Mouse (Mus musculus): ENCODE data around the gene Pcbp4.
"Not testable (repeated sequence)": the region's sequence is repeated elsewhere in the genome, so short reads cannot be mapped to it uniquely, and the experiment has no call there.

Pcbp4 gene

DNA sequence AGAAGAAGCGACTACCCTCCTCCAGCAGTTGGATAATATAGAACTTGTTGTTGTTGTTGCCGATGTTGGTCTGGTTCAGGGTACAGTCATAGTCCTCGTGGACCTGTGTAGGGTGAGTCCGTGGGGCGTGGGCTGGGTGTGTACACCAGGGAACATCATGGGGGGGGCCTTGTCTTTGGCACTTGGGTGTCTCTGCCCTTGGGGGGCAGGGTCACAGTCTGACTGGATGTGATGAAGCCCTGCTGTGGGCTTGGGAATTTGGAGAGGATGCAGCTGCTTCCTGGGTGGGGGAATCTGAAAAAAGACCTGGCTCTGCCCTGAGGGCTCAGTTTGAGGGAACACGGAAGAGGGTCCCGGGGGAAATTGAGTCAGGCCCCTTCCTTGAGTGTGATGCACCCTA lies 22.0 kb downstream of the Pcbp4 start:
- in situ Hi-C loops (cut with MboI; ENCODE audit: low pct_unique_long_range_greater_than_20kb in 1 of 2, low sequenced_read_pairs in 2 of 2, unreplicated experiment in 1 of 2) = no loop called here

DNA sequence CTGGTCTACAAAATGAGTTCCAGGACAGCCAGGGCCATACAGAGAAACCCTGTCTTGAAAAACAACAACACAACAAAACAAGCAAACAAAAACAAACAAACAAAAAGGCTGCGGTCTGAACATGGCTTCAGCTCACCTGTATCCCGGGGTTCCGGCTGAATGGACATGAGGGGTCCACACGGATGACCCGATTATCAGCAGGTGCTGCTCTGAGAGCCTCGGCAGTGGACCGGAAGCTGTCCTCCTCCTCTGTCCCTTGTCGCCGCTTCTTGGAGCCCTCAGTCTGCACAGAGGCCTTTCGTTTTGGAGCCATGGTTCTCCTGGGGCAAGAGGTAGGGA lies 22.5 kb downstream of the Pcbp4 start, which contains the start of gene Rrp9:
Gene Rrp9 (plus strand): TSS at position 301 of the 339 bp plus-strand sequence.
- in situ Hi-C loops (cut with MboI; ENCODE audit: low pct_unique_long_range_greater_than_20kb in 1 of 2, low sequenced_read_pairs in 2 of 2, unreplicated experiment in 1 of 2) = no loop called here

DNA sequence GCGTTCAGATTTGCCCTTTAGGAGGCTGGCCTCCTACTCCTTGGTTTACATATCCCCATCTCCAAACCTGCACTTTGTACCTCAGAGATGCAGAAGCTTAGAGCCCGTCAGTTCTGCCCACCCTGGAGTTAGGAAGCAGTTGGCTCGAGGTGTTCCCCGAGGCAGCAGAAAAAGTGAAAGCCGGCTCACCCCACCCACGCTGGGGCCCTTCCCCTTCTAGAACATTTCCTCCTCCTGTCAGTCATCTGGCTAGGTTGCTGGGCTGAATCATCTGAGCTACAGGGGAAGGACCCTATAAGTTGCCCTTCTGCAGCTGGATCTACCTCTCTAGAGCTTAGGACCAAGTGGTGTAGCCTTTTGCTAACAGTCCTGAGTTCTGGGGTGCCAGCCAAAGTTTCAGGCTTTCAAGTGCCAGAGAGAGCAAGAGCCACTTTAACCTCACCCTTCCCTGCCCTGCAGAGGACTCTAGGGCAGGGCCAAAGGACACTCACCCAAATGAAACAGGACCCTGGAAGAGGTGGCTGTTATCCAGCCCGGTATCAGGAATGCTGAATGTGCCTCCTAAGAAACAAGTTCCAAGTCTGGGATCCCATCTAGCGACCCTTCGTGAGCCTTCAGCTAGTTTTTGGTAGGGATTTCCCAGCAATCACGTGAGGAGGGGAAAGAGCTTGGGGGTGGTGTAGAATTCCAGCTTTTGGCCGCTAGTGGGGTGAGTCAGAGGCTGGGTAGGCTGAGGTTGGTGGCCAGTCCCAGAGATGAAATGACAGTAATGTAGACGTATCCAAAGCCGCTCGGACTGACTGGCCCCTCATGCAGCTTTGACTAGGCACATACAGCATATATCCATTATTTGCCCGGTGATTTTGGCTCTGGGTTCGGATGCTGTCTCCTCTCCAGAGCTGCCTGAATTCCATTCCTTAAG lies 23.2 kb downstream of the Pcbp4 start:
- in situ Hi-C loops (cut with MboI; ENCODE audit: low pct_unique_long_range_greater_than_20kb in 1 of 2, low sequenced_read_pairs in 2 of 2, unreplicated experiment in 1 of 2) = no loop called here

DNA sequence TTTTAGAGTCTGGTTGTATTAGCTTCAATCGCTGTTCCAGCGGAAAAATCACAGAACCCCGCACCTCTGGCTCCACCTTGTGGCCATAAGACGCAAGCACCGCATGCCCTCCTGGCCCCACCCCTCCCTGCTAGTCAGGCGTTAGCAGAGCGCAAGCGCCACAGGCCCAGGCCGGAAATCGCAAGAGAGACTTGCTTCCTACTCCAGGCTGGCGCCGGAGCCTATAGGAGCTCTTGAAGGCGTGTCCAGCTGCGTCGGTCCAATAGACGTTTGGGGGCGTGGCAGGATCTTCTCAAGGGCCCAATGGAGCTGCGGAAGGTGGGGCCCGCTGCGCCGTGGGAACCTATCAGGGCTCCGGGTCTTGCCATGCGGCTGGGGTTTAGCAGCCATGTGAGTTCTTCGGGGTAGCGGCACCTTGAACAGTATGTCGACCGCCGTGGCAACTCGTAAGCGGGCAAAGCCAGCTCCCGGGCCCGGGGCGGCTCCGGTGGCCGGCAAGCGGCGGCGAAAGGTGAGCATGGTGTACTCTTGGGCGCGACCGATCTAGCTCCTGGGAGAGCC lies 23.9 kb downstream of the Pcbp4 start, which contains the start of gene Parp3:
Gene Parp3 (minus strand): TSS at position 26 of the 561 bp plus-strand sequence.
- in situ Hi-C loops (cut with MboI; ENCODE audit: low pct_unique_long_range_greater_than_20kb in 1 of 2, low sequenced_read_pairs in 2 of 2, unreplicated experiment in 1 of 2) = no loop called here

DNA sequence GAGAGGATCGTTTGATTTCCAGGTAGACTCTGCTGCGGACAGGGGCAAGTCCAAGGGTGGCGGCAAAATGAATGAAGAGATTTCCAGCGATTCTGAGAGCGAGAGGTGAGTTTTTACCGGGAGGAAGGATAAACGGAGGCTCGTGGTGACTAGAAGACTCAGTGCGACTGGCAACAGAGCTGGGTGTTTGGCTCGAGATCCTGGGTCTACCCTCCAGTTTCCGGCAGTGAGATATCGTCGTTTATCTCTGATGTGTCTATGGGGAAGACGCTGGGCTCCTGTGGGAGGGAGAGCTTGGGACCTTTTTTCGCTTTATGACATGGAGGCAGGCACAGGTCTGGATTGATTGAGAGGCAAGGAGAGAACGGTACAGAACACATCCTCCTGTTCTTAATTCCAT lies 24.6 kb downstream of the Pcbp4 start:
- in situ Hi-C loops (cut with MboI; ENCODE audit: low pct_unique_long_range_greater_than_20kb in 1 of 2, low sequenced_read_pairs in 2 of 2, unreplicated experiment in 1 of 2) = no loop called here

DNA sequence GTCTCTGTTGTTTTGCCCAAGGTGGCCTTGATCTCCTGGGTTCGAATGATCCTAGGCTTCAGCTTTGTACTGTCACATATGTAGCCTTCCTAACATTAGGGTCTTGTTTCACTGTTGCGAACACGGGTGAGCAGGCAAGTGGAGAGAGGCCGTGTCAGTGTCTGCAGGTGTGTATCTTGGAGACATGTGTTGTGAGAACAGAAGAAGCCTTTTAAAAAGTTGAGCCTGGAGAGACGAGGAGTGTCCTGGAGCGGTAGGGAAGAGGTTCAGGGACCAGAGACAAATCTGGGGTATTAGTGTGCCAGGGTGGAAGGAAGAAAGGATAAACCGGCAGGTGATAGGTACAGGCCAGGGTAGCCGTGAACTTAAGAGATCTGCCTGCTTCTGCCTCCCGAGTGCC lies 25.0 kb downstream of the Pcbp4 start:
- in situ Hi-C loops (cut with MboI; ENCODE audit: low pct_unique_long_range_greater_than_20kb in 1 of 2, low sequenced_read_pairs in 2 of 2, unreplicated experiment in 1 of 2) = no loop called here

DNA sequence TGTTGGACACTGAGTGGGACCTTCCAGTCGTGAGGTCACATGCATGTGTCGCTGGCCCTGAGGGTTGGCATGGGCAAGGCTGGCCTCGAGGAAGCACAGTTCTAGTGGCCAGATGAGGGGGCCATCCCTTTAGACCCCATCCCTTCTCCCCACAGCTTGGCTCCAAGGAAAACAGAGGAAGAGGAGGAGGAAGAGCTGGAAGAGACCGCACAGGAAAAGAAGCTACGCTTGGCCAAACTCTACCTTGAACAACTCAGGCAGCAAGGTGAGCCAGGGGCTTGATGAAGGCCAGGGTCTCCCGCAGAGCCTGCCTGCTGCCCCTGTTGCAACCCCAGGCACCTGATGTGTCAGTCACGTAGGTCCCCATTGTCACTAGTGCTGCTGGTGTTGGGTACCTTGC lies 27.4 kb downstream of the Pcbp4 start:
- in situ Hi-C loops (cut with MboI; ENCODE audit: low pct_unique_long_range_greater_than_20kb in 1 of 2, low sequenced_read_pairs in 2 of 2, unreplicated experiment in 1 of 2) = no loop called here

DNA sequence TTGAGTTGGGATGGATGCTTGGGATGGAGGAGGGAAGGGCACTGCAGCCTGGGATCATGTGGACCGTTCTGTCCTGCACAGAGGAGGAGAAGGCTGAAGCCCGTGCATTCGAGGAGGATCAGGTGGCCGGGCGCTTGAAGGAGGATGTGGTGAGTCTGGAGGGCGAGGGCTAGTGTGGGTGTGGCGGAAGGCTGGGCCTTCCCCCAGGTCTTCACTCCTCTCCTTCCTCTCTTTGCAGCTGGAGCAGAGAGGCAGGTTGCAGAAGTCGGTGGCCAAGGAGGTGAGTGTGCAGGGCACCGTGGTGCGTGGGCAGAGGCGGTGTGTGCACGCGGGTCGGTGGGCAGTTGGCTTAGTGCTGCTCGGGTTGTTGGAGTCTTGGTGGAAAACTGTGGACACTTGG lies 28.0 kb downstream of the Pcbp4 start:
- in situ Hi-C loops (cut with MboI; ENCODE audit: low pct_unique_long_range_greater_than_20kb in 1 of 2, low sequenced_read_pairs in 2 of 2, unreplicated experiment in 1 of 2) = no loop called here

DNA sequence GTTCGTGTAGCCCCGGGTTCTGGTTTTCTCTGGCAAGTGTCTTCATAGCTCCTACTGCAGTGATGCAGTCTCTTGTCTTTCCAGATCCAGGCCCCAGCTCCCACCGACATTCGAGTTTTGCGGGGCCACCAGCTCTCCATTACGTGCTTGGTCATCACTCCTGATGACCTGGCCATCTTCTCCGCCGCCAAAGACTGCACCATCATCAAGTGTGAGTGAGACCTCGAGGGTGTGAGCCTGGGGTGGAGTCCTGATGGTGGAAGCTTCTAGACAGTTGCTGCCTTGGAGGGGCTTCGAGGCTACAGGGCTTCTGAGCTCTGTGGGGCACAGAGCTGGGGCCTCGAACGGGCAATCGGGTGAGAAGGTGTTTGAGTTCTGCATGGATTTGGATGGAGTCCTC lies 28.6 kb downstream of the Pcbp4 start:
- in situ Hi-C loops (cut with MboI; ENCODE audit: low pct_unique_long_range_greater_than_20kb in 1 of 2, low sequenced_read_pairs in 2 of 2, unreplicated experiment in 1 of 2) = no loop called here

DNA sequence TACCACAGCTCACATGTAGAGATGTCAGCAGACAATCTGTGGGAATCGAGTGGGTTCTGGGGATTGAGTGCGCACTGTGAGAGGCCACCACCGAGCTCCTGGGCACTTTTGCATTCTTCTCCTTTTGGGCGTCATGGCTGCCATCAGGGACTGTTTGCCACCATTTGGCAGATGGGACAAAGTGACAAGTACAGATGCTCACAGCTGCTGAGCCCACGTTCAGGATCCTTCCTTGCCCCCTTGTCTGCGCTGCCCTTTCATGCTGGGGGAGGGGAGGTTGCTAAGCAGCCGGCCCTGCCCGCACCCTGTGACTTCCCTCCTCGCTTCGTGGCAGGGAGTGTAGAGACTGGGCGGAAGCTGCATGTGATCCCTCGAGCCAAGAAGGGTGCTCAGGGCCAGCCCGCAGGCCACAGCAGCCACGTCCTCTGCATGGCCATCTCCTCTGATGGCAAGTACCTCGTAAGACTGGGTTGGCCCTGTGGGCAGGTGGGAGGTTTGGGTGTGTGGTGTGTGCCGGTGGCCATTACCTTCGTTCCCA lies 29.6 kb downstream of the Pcbp4 start:
- in situ Hi-C loops (cut with MboI; ENCODE audit: low pct_unique_long_range_greater_than_20kb in 1 of 2, low sequenced_read_pairs in 2 of 2, unreplicated experiment in 1 of 2) = no loop called here

DNA sequence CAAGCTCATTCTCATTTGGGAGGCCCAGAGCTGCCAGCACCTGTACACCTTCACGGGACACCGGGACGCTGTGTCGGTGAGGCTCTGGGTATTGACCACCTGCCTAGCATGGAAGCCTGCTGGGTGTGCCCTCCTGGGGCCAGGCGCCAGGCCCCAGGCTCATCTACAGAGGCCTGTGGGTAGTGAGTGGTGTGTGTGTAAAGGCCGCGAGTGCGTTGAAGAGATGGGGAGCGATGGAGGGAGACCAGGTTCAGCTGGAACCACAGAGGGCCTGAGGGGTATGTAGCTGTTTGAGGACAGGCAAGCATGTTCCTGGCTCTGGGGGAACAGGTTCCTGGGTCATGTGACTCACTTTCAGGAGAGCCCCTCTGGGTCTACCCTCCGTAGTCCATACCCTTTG lies 30.0 kb downstream of the Pcbp4 start:
- in situ Hi-C loops (cut with MboI; ENCODE audit: low pct_unique_long_range_greater_than_20kb in 1 of 2, low sequenced_read_pairs in 2 of 2, unreplicated experiment in 1 of 2) = no loop called here

DNA sequence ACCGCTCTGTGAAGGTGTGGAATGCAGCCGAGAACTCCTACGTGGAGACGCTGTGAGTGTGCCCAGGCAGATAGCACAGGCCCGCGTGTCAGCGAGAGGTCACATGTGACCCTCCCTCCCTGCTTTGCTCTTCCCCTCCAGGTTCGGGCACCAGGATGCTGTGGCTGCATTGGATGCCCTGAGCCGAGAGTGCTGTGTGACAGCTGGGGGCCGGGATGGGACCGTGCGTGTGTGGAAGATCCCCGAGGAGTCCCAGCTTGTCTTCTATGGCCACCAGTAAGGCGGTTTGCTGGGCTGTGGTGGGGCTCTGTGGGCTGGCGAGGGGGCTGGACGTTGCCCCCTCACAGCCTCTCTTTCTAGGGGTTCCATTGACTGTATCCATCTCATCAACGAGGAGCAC lies 30.5 kb downstream of the Pcbp4 start:
- in situ Hi-C loops (cut with MboI; ENCODE audit: low pct_unique_long_range_greater_than_20kb in 1 of 2, low sequenced_read_pairs in 2 of 2, unreplicated experiment in 1 of 2) = no loop called here

DNA sequence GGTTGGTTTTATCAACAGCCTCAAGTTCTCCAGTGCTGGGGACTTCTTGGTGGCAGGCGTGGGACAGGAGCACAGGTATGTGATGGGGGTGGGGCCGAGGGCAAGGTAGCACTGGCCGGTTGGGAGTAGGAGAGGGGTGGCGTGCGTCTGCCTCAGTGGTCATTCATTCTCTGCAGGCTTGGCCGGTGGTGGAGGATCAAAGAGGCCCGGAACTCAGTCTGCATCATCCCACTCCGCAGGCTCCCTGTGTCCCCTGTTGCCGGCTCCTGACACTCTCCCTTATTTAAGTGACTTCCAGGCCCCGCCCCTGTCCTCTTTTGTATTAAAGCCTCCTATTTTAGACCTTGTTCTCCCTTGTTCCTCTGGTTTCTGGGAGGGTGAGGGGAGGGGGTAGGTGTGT lies 32.0 kb downstream of the Pcbp4 start:
- in situ Hi-C loops (cut with MboI; ENCODE audit: low pct_unique_long_range_greater_than_20kb in 1 of 2, low sequenced_read_pairs in 2 of 2, unreplicated experiment in 1 of 2) = no loop called here

DNA sequence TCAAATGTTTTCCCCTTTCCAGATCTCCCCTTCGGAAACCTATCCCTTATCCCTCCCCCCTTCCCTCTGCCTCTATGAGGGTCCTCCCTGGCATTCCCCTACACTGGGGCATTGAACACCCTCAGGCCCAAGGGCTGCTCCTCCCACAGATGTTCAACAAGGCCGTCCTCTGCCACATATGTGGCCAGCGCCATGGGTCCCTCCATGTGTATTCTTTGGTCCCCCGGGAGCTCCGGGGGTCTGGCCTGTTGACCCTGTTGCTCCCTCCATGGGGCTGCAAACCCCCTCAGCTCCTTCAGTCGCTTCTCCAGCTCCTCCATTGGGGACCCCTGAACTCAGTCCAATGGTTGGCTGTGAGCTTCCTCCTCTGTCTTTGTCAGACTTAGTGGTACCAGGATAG lies 34.5 kb downstream of the Pcbp4 start:
- in situ Hi-C loops (cut with MboI; ENCODE audit: low pct_unique_long_range_greater_than_20kb in 1 of 2, low sequenced_read_pairs in 2 of 2, unreplicated experiment in 1 of 2) = not testable (repeated sequence)

DNA sequence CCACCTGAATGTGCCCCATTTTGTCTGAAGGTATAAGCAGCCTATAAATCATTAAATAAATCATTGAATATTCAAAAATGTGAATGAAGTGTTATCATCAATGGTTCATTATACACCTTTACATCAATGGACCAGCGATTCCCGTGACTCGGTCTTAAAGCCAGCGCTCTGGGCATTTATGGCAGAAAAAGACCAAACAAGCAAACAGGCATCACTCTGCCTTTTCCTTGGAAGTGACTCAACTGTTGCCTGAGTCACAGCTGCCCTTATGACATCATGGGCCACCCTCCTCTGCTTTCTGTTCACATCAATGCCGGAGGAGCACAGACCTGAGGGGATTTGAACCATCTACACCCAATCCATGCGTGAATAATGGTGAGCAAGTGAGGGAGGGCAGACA lies 46.6 kb downstream of the Pcbp4 start, which contains the start of gene Iqcf1:
Gene Iqcf1 (plus strand): TSS at position 301 of the 400 bp plus-strand sequence.
- in situ Hi-C loops (cut with MboI; ENCODE audit: low pct_unique_long_range_greater_than_20kb in 1 of 2, low sequenced_read_pairs in 2 of 2, unreplicated experiment in 1 of 2) = no loop called here

DNA sequence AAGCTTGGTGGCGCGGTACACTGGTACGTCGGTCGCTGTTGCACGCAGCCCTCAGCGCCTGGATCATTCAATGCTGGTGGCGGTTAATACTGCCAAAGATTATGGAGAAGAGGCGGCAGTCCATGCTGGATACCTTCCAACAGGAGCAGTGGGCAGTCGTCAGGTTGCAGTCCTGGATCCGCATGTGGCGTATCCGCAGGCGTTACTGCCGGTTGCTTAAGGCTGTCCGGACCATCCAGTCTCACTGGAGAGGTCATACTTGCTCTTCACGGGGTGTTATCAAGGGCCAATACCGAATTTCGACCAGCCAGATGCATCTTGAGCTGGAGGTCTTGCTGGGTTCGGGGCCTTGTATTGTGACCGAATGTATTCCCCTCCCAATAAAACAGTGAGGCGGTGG lies 48.8 kb downstream of the Pcbp4 start:
- in situ Hi-C loops (cut with MboI; ENCODE audit: low pct_unique_long_range_greater_than_20kb in 1 of 2, low sequenced_read_pairs in 2 of 2, unreplicated experiment in 1 of 2) = no loop called here

DNA sequence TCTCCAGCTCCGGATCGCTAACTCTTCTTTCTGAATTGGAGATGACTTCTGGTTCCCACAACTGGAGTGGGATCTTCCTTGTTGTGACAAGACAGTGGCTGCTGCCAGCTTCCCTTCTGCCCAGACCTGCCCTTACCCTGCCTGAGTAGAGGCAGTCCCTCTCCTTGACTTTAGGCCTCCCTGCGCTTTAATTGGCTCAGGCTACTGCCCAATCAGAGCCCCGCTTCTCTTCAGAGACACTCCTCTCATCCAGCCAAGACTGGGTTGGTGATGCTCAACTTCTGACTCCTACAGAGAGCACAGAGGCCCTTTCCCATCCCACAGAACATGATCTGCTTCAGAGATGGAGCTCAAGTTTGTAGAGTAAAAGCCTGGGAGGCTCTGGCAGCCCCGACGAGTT lies 51.2 kb downstream of the Pcbp4 start:
- in situ Hi-C loops (cut with MboI; ENCODE audit: low pct_unique_long_range_greater_than_20kb in 1 of 2, low sequenced_read_pairs in 2 of 2, unreplicated experiment in 1 of 2) = no loop called here

DNA sequence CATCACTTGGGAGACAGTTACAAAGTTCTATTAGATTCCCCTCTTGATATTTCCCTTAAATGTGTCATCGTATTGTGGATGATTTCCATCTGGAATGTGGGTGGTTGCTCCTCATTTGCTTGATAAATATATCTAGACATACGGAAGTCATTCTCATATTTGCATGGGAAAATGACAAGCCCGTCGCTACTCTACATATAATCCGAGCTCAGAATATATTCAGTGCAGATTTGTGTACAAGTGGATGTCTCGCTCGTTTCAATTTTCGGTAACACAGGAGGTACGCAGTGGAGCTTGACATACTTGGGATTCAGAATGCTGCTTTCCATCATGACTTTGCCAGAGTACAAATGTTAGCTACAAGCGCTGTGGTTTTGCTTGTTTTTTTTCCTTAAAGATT lies 56.3 kb downstream of the Pcbp4 start:
- in situ Hi-C loops (cut with MboI; ENCODE audit: low pct_unique_long_range_greater_than_20kb in 1 of 2, low sequenced_read_pairs in 2 of 2, unreplicated experiment in 1 of 2) = no loop called here

DNA sequence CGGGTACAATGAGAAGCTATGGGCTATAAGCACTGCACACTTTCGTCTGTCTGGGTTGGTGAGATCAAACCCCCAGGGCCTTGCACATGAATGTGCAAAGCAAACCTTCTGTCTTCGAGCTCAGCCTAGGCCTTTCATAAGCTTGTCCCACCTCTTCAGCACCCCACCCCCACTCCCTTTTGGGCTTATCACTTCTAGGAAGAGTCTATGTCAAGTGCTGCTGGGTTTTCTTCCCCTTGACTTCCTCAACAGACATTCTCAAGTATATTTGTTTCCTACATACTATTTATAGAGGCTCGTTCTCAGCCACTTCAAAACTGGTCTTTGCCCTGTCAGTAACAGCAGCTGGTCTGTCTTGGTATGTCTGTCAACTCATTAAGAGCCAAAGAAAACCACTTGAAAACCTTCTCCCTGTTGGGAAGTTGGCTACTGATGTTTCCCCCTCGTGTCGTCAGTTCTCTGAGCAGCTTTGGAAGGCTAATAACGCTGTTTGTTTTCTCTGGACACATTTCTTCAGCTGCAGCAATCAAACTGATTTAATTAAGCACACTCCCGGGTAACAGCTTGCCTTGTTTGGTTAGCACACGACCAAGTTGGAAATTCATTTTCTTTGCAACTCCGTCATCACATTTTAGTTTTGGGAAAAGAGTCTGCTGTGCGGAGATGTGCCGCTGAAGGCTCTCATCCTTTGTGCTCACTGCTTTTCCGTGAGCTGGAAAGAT lies 59.8 kb downstream of the Pcbp4 start:
- in situ Hi-C loops (cut with MboI; ENCODE audit: low pct_unique_long_range_greater_than_20kb in 1 of 2, low sequenced_read_pairs in 2 of 2, unreplicated experiment in 1 of 2) = no loop called here

Data from mouse embryonic stem cell (cell line).